Mouse (Mus musculus) c-Kit-positive CD71-negative TER-119-negative erythroid progenitor cells, embryonic 14.5 days (primary cell): ENCODE data around the gene Sgk1.

Experiments used
- DNase-seq: peaks from one replicate; pipeline ENCODE4 v3.0.0-alpha.2; 2013; ENCODE audit warnings: low read depth

The Sgk1 gene

DNA sequence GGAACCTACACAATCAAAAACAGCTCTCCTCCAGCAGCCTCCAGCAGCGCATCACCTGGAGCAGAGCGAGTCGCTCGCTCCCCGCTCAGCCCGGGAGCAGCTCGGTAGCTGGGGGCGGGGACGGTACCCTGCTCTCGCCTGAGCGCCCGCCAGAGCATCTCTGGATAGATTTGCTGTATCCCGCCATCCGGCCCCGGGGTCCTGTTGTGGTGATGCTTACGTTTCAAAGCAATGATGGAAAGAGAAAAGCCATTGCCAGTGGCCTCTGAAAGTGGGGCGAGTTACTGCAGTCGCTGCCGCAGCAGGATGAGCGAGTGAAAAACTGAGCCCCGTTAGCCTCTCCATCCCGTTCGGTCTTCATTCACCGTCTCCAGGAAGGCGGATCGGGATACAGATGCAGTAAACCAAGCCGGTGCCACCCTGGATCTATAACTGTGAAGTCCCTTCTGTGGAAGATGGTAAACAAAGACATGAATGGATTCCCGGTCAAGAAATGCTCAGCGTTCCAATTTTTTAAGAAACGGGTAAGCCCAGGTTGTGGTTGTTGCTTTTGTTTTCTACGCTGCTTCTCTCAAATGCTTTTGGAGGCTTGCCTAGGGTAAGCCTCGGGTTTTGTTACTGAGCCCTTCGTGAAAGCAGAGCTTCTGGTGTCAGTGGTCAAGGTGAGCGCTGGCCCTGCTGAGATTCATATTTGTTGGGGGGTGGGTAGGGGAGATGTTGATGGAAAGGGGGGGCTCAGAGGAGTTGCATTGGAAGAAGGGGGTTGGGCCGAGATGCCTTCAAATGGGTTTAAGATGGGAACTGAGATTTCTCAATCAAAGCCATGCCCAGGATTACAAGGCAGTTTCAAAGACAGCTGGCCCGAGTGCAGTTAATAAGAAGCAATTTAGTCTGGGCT lies at the start of gene Sgk1:
TSS of gene Sgk1 (plus strand) at position 1 of the 898 bp plus-strand sequence.
- DNase-seq = no peak

DNA sequence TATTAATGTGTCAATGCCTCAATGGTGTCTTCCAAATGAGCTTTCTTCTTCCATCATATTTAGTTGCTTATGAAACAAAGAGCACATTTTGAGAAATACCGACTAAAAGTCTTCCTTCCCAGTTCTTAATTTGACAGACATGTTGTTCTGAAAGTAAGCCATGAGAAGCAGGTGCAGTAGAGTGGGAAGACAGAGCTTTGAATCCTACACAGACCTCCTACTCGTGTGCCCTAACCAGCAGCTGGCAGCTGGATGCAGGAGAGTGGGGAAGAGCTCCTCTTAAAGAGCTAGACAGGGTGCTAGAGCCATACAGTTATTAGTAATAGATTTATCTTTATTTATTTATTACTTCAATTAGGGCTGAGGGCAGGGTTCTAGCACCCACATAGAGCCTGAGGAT lies 49.7 kb upstream of the Sgk1 start:
- DNase-seq = no peak

- no peak for DNase-seq
Measured at GRCm38 (mm10) chr10:21833757-21834156, 48.2 kb upstream of the Sgk1 start.

- no peak for DNase-seq
Measured at GRCm38 (mm10) chr10:21835077-21835476, 46.9 kb upstream of the Sgk1 start.

GRCm38 (mm10) chr10:21839248-21840155 lies 42.5 kb upstream of the Sgk1 start:
- DNase-seq = no peak

- DNase-seq = no peak
Measured at GRCm38 (mm10) chr10:21843326-21843725, 38.7 kb upstream of the Sgk1 start.

GRCm38 (mm10) chr10:21843861-21844260 lies 38.1 kb upstream of the Sgk1 start:
- no peak for DNase-seq

DNA sequence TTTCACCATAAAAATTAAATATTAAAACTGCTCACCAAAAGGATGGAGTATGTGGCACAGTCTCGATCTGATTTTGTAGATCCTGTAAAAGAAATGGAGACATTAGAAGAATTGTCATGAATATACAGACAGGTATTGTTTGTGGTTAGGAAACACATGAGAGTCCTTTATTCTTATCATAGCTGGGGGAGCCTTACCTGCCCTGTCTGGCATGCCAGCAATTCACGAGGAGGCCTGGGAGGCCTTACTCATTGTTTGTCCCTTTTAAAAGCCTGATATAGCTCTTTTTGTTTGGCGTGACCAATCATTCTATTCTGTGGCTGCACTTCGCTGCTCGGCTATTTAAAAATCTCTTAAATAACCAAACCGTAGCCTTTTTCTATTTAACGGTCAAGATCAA lies 37.6 kb upstream of the Sgk1 start:
- DNase-seq = no peak

GRCm38 (mm10) chr10:21845601-21846282 lies 36.2 kb upstream of the Sgk1 start:
- DNase-seq = no peak

- no peak for DNase-seq
Measured at GRCm38 (mm10) chr10:21846366-21846765, 35.6 kb upstream of the Sgk1 start.

GRCm38 (mm10) chr10:21847026-21847820 lies 34.8 kb upstream of the Sgk1 start:
- DNase-seq = no peak

- DNase-seq = no peak
Measured at GRCm38 (mm10) chr10:21847931-21848670, 33.9 kb upstream of the Sgk1 start.

DNA sequence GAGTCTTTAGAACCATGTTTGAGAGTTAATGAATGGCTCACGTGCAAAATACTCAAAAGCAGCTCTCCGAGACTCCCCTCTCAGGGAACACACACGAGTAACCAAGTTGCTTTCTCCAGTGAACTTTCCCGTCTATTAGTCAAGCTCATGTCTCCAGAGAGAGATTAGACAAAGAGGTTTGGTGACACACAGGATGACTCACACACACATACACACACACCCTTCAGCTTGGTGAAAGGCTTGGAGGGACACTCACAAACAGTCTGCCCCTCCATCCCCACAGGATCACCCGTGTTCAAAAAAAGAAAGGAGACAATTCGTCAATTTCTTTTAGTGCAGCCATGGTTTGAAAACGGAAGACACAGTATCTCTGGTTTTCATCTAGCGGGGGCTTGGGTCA lies 32.7 kb upstream of the Sgk1 start:
- no peak for DNase-seq

- DNase-seq = no peak
Measured at GRCm38 (mm10) chr10:21850330-21850729, 31.7 kb upstream of the Sgk1 start.

DNA sequence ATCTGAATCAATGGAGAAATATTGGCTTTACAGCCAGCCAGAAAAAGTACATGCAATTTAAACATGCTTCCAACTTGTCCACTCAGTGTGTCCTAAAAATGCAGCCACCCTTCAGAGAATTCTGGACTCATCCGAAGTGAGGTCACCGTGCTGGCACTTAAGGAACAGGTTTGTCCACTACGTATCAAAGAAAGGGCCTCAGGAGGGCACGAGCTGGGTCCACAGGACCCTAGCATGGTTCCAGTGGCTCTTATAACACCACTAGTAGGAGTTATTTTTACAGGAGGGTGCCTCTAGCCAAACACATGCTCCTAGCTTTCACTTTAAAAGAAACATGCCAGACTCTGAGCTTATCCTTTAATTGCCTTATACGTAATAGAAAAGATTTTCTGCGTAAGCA lies 28.9 kb upstream of the Sgk1 start:
- DNase-seq = no peak

DNA sequence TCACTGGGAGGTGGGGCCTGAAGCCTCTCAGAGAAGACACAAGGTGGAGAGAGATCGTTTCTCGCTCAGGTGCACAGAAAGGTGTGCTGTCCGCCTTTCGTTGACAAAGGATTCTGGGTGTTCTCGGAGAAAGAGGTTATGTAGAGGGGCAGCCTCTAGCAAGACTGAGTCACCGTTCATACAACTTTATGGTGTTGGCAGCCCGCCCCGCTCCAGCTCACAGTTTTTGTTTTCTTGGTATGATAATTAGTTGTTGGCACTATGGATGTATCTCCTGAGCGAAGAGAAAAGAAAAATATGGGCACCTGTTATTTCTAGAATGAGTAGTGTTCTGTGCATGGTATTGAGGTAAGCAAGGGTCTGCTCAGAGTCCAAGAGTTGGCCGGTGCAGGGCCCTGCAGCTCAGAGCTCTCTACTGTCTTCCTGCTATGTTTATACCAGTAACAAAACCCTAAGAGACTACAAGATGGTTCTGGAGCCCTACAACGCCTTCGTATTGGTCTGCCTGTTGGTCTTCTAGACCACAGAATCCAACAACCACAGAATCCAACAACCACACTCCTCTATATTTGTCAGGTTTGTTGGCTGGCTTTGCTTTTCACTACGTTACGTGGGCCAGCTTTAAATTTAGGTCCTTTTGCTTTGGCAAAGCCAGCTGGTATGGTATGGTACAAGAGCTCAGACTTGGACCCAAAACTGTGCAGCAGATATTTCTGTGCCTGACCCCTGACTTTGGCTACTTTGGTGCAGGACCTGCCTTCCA lies 28.2 kb upstream of the Sgk1 start:
- no peak for DNase-seq

DNA sequence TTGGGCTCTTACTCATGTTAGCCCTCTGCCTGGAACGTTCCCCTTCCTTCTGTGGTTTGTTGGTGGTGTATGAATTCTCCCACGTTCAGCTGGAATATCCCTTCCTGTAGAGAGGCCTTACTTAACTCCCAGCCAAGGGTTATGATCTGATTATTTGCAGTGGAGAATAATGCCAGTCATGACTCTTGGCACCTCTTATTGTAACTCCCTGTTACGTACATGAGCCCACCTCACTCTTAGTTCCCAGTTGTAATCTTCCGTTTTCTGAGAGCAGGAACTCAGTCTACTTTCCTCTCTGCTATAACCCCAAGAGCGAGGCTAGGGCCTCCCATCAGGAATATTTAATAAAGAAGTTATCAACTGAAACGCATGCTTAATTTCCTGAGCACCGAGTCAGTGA lies 26.6 kb upstream of the Sgk1 start:
- DNase-seq = no peak

DNA sequence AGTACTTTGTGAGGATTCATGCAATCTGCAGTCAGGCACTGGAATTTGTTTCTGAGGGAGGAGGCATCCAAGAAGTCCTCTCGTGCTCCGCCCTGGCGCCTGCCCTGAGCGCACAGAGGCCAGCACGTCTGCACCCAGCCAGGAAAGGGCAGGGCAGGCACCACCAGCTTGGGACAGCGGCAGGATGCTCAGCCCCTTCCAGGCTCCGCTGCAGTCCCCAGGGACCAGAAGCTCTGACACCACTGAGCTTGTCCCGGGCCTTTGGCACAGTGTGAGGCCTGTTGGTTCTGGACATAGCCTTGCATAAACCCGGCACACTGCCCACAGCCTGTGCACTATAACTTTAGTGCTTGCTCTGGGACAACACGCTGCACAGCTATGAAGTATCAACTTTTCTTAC lies 24.3 kb upstream of the Sgk1 start:
- DNase-seq = no peak

GRCm38 (mm10) chr10:21858437-21858974 lies 23.5 kb upstream of the Sgk1 start:
- DNase-seq = no peak

- no peak for DNase-seq
Measured at GRCm38 (mm10) chr10:21866504-21866903, 15.5 kb upstream of the Sgk1 start.
